Mouse (Mus musculus): ENCODE results near the gene Rfx5. TPM values are rescaled to one million over a fixed set of nuclear protein-coding genes. Genes with fewer than 3 reads are reported as not detected.
A peak's percentile ranks its signal among the peaks of the same experiment; 100 is the strongest.

Gene Rfx5
- total RNA-seq, 2 experiments from 2014 or later, result 18.8 to 22.3 TPM

GRCm38 (mm10) chr3:94985513-94985912, 31.6 kb downstream of the Rfx5 start:
- no peak for DNase-seq (ENCODE audit: extremely low spot score in 1 of 2, low spot score in 1 of 2)

- DNase-seq (ENCODE audit: extremely low spot score in 1 of 2, low spot score in 1 of 2), result no peak
Observed at GRCm38 (mm10) chr3:94987578-94987977, 33.7 kb downstream of the Rfx5 start.

- no peak for DNase-seq (ENCODE audit: extremely low spot score in 1 of 2, low spot score in 1 of 2)
Observed at GRCm38 (mm10) chr3:94989159-94989761, 35.4 kb downstream of the Rfx5 start.

GRCm38 (mm10) chr3:94996946-94997345, 43.1 kb downstream of the Rfx5 start:
- peak; percentile 74 to 97 for DNase-seq (ENCODE audit: extremely low spot score in 1 of 2, low spot score in 1 of 2)

GRCm38 (mm10) chr3:95002569-95002968, 48.7 kb downstream of the Rfx5 start:
- no peak for DNase-seq (ENCODE audit: extremely low spot score in 1 of 2, low spot score in 1 of 2)

- no peak for DNase-seq (ENCODE audit: extremely low spot score in 1 of 2, low spot score in 1 of 2)
Observed at GRCm38 (mm10) chr3:95003273-95003672, 49.4 kb downstream of the Rfx5 start.

GRCm38 (mm10) chr3:95005651-95006050, 51.8 kb downstream of the Rfx5 start:
- no peak for DNase-seq (ENCODE audit: extremely low spot score in 1 of 2, low spot score in 1 of 2)

- DNase-seq (ENCODE audit: extremely low spot score in 1 of 2, low spot score in 1 of 2), result no peak
Observed at GRCm38 (mm10) chr3:95007706-95008105, 53.8 kb downstream of the Rfx5 start.

- DNase-seq (ENCODE audit: extremely low spot score in 1 of 2, low spot score in 1 of 2), result no peak
Observed at GRCm38 (mm10) chr3:95010396-95010795, 56.5 kb downstream of the Rfx5 start.

Small RNA genes lying within 50 kb of the gene (microRNA-seq; reads per million reads assigned to microRNA genes)
- gene Mir7013, result 1.8 to 4.8 reads per million in 2 experiments

Other genes with a start within 250 kb of the Rfx5 start
- 1 to 10 TPM; 3.1 to 3.2 TPM for gene Cgn, start 167.6 kb upstream of the Rfx5 start, total RNA-seq (2021)
- gene Pogz, start 116.5 kb upstream of the Rfx5 start, total RNA-seq (2021), result 10 to 100 TPM; 47.6 to 57.9 TPM
- 100 to 1,000 TPM; 253 to 304 TPM for gene Psmb4, start 67.1 kb upstream of the Rfx5 start, total RNA-seq (2021)
- 10 to 100 TPM; 10.3 to 10.6 TPM for gene Selenbp1, start 21.0 kb upstream of the Rfx5 start, total RNA-seq (2021)
- 10 to 100 TPM; 52.5 to 58.0 TPM for gene Pi4kb, start 20.7 kb downstream of the Rfx5 start, total RNA-seq (2021)
- gene Zfp687, start 61.4 kb downstream of the Rfx5 start, total RNA-seq (2021), result 10 to 100 TPM; 23.4 to 30.0 TPM
- gene Psmd4, start 88.5 kb downstream of the Rfx5 start, total RNA-seq (2021), result 100 to 1,000 TPM; 156 to 163 TPM
- gene Pip5k1a, start 152.9 kb downstream of the Rfx5 start, total RNA-seq (2021), result 10 to 100 TPM; 57.6 to 58.0 TPM
- gene Vps72, start 156.9 kb downstream of the Rfx5 start, total RNA-seq (2021), result 10 to 100 TPM; 46.2 to 50.3 TPM
- under 1 TPM; 0.76 to 0.94 TPM for gene Tmod4, start 170.4 kb downstream of the Rfx5 start, total RNA-seq (2021)
- 10 to 100 TPM; 43.1 to 48.2 TPM for gene Scnm1, start 179.9 kb downstream of the Rfx5 start, total RNA-seq (2021)
- 10 to 100 TPM; 16.5 to 18.4 TPM for gene Lysmd1, start 180.0 kb downstream of the Rfx5 start, total RNA-seq (2021)
- 1 to 10 TPM; 2.1 to 3.1 TPM for gene Tnfaip8l2, start 188.3 kb downstream of the Rfx5 start, total RNA-seq (2021)
- 10 to 100 TPM; 35.1 to 41.9 TPM for gene Sema6c, start 206.4 kb downstream of the Rfx5 start, total RNA-seq (2021)

All from layer of hippocampus, postnatal 25 days (tissue).